Mouse (Mus musculus) testis, postnatal 14 days (tissue): ENCODE results near the gene Ngfr.

ENCODE experiments used
- DNase-seq: peaks from one replicate; pipeline ENCODE4 v3.0.0; 2021; ENCODE audit warnings: low spot score

The Ngfr gene

GRCm38 (mm10) chr11:95567936-95568715 lies 19.4 kb downstream of the Ngfr start:
- no peak for DNase-seq

GRCm38 (mm10) chr11:95567366-95567765 lies 20.2 kb downstream of the Ngfr start:
- DNase-seq = no peak

GRCm38 (mm10) chr11:95565327-95565726 lies 22.2 kb downstream of the Ngfr start:
- no peak for DNase-seq

- no peak for DNase-seq
Observed at GRCm38 (mm10) chr11:95563849-95564248, 23.7 kb downstream of the Ngfr start.

- DNase-seq = no peak
Observed at GRCm38 (mm10) chr11:95560773-95561172, 26.8 kb downstream of the Ngfr start.

- DNase-seq = peak; percentile 42
Observed at GRCm38 (mm10) chr11:95559761-95560160, 27.8 kb downstream of the Ngfr start.

GRCm38 (mm10) chr11:95557719-95558118 lies 29.8 kb downstream of the Ngfr start:
- no peak for DNase-seq

GRCm38 (mm10) chr11:95557032-95557431 lies 30.5 kb downstream of the Ngfr start:
- DNase-seq = no peak

GRCm38 (mm10) chr11:95555279-95555678 lies 32.3 kb downstream of the Ngfr start:
- DNase-seq = no peak

GRCm38 (mm10) chr11:95550301-95551021 lies 37.1 kb downstream of the Ngfr start:
- no peak for DNase-seq

- no peak for DNase-seq
Observed at GRCm38 (mm10) chr11:95546021-95546782, 41.3 kb downstream of the Ngfr start.

GRCm38 (mm10) chr11:95544546-95545327 lies 42.8 kb downstream of the Ngfr start:
- peak; percentile 76 for DNase-seq

GRCm38 (mm10) chr11:95540637-95541385 lies 46.7 kb downstream of the Ngfr start:
- no peak for DNase-seq

- DNase-seq = no peak
Observed at GRCm38 (mm10) chr11:95538378-95539104, 49.0 kb downstream of the Ngfr start.

- peak; percentile 88 for DNase-seq
Observed at GRCm38 (mm10) chr11:95533484-95534160, 53.9 kb downstream of the Ngfr start.

- no peak for DNase-seq
Observed at GRCm38 (mm10) chr11:95532353-95533072, 55.0 kb downstream of the Ngfr start.

- DNase-seq = no peak
Observed at GRCm38 (mm10) chr11:95528231-95528630, 59.3 kb downstream of the Ngfr start.

- DNase-seq = no peak
Observed at GRCm38 (mm10) chr11:95527307-95527706, 60.2 kb downstream of the Ngfr start.

GRCm38 (mm10) chr11:95521563-95521962 lies 66.0 kb downstream of the Ngfr start:
- DNase-seq = peak; percentile 70
